Mouse (Mus musculus) B cell, adult 62 days (primary cell): Measurements from ENCODE around the gene Clybl. TPM values are rescaled to one million over a fixed set of nuclear protein-coding genes. Genes with fewer than 3 reads are reported as not detected.

Experiments used
- total RNA-seq: library from RNA; stranded (reverse); gene quantifications from 4 replicates; pipeline ENCODE4 v1.2.4, GENCODE M21; 2023

The Clybl gene
- total RNA-seq, result 3.9 to 5.9 TPM (median 5.0 TPM) in 4 replicates

DNA sequence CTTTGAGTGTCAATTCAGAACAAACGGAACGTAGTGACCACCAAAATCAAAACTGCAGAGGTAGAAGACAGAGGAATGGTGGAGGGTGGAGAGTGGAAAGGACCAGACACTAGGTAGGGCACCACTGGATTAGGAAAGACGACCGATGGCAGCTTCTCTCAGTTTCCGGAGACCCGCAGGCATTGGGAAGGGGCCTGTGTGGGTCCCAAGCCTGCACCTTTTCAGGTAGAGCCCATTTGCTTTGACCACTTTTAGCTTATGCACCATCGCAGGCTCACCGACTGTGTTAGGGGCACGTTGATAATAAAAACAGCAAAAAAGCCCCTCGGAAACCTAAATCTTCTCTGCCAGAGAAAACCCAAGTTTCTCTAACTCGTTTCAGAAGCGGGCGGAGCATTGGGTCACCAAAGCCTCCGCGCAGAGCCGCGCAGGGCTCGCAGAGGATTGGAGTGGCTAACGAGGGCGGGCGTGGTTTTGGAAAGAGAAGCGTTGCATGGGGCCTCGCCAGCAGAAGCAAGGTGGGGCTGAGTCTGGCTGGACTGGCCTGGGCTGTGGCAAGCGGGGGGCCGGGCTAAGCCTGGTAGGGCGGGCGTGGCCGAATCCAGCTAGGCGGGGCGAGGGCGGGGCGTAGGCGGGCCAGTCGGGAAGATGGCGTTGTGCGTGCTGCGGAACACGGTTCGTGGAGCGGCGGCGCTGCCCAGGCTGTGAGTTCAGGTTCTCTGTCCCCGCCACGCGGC, at the start of gene Clybl:
Clybl (plus strand) TSS at position 627 of the 737 bp plus-strand sequence.

DNA sequence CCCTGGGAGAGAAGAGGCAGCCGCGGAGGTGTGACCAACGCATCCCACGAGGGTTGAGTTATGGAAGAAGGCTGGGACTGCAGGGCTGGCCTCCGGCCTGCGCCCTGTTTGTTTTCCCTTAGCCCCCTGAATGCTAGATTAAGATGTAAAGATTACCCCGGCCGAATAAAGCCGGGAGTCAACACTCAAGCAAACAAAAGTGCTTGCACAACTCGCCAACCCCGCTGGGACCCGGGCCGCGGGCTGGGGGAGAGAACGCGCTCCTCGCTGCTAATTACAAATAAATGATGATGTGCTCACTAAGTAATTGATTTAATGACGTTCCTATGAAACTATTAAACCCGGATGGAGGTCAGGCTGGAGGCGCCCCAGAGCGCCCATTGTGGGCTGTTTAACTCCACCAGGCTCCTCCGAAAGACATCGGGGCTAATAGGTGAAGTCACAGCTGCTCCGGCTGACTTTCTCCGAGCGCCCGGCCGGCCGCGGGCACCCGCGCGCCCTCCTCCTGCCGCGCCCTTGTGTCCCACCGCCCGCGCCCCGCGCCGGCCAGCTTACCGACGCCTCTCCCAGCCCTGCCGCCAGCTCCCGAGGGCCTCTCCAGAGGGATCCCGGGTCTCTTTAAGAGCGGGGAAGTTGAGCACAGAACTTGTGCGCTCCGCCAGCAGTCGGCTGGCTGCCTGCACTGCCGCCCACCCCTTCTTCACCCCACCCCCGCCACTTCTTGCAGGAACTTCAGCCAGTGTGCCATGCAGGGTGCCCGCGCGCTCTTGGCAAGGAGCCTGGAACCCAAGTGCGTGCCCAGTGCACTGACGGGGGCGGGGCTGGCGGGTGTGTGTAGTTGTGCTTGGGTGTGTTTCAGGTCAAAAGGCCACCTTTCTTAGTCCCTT, 269.2 kb downstream of the Clybl start, which contains the start of gene Gm5089:
Gm5089 (minus strand) TSS at position 620 of the 887 bp plus-strand sequence.

Other genes starting within 250 kb of the Clybl start
- gene Gpr183, start 216.5 kb upstream of the Clybl start, total RNA-seq, result 269 to 293 TPM (median 270 TPM) in 4 replicates
- gene Timm8a2, start 147.0 kb upstream of the Clybl start, total RNA-seq, result 1.1 to 2.2 TPM (median 1.5 TPM) in 4 replicates
- gene Tm9sf2, start 74.7 kb upstream of the Clybl start, total RNA-seq, result 85.9 to 92.2 TPM (median 91.0 TPM) in 4 replicates